Mouse (Mus musculus): ENCODE data around the gene Eloa. TPM values are rescaled to one million over a fixed set of nuclear protein-coding genes. Genes with fewer than 3 reads are reported as not detected.

The Eloa gene
- polyA plus RNA-seq, 1 experiment from 2014 or later, result 38.2 TPM

DNA sequence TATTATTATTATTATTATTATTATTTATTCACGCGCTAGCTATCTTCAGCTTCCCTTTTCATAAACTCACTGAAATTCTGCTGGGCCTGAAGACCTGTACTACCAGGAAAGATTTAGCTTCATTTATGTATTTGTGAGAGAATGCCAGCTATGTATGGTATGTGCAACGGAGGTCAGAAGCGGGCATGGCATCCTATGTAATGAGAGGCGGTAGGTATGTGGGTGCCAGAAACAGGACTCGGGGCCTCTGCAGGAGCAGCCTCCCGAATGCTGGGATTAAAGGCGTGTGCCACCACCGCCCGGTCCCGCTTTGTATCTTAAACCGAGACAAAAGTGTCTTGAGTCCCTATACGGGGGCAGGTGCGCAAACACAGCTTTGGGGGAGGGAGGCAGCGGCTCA lies 58.6 kb downstream of the Eloa start:
- H3K4me1 ChIP-seq (replicated peaks; ENCODE audit: control insufficient read depth, insufficient read depth, low read length), result peaks cover 3% of the 10 kb centered on the region; the same call in 1 of the 2 replicates
- DNase-seq (ENCODE audit: low spot score), result no peak
- H3K9ac ChIP-seq (ENCODE audit: low read depth, low read length), result peak overlapping the region; percentile 89
- peak; percentile 15; the same call in 1 of the 2 replicates for ATAC-seq (ENCODE audit: low FRiP score)
- 6% methylated on average over 15 of the region's 15 CpGs for WGBS
- no peaks in the 10 kb centered on the region for H3K27me3 ChIP-seq (ENCODE audit: control insufficient read depth, insufficient read depth, low read length)
- H3K36me3 ChIP-seq (ENCODE audit: control insufficient read depth, insufficient read depth, low read length), result peaks cover 6% of the 10 kb centered on the region; the same call in 1 of the 2 replicates
- peak overlapping the region; percentile 73 for H3K4me3 ChIP-seq (ENCODE audit: low read depth, low read length)
- no peaks in the 10 kb centered on the region for H3K9me3 ChIP-seq (ENCODE audit: control insufficient read depth, low read length)
- H3K4me2 ChIP-seq (replicated peaks; ENCODE audit: low read depth, low read length), result peak overlapping the region; percentile 94
- peak overlapping the region; percentile 70 for H3K27ac ChIP-seq (ENCODE audit: low read depth, low read length)

DNA sequence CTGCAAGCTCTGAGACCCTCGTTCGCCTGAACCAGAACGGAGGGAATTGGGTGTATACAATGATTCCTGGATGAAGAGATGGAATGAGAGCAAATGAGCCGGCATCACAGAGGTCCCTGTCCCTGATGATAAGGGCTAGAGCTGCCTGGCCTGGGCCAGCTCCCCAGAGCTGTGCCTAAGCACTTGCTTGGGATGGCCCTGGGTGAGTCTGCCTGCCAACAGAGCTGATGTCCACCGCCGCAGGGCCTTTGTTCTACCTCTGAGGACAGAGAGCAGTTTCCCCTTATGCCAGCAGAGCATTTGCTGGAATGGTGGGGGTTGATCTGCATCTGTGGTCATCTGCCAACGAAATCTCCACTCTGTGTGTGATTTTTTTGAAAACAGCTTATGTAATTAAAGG lies 59.4 kb downstream of the Eloa start:
- 85% methylated on average over 7 of the region's 7 CpGs for WGBS
- H3K4me2 ChIP-seq (replicated peaks; ENCODE audit: low read depth, low read length), result no peak overlapping the region
- H3K4me1 ChIP-seq (replicated peaks; ENCODE audit: control insufficient read depth, insufficient read depth, low read length), result peaks cover 3% of the 10 kb centered on the region; the same call in 1 of the 2 replicates
- H3K36me3 ChIP-seq (ENCODE audit: control insufficient read depth, insufficient read depth, low read length), result peaks cover 2% of the 10 kb centered on the region; the same call in 1 of the 2 replicates
- H3K9me3 ChIP-seq (ENCODE audit: control insufficient read depth, low read length), result no peaks in the 10 kb centered on the region
- no peak overlapping the region for H3K9ac ChIP-seq (ENCODE audit: low read depth, low read length)
- H3K27ac ChIP-seq (ENCODE audit: low read depth, low read length), result no peak overlapping the region
- no peak overlapping the region for H3K4me3 ChIP-seq (ENCODE audit: low read depth, low read length)
- DNase-seq (ENCODE audit: low spot score), result no peak
- no peak for ATAC-seq (ENCODE audit: low FRiP score)
- H3K27me3 ChIP-seq (ENCODE audit: control insufficient read depth, insufficient read depth, low read length), result no peaks in the 10 kb centered on the region

DNA sequence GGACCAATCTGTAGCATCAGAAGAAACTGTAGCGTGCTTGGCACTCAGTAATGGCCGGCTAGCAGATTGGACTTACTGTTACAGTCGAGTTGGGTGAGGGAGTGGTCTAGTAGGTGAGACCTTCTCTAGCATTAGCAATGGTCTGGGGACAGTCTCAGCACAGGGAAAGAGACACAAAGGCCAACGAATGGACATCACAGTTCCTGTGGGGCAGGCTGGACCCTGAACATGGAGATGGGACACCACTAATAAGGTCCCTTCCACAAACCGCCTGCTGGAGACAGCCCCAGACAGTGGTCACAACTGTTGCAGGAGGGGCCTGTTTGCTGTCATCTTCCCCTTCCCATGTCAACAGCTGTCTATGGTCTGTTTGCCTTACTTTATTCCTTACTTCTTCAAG lies 59.9 kb downstream of the Eloa start:
- no peak for DNase-seq (ENCODE audit: low spot score)
- Histone ChIP-seq H3K4me3 (ENCODE audit: low read depth, low read length) (no peak overlapping the region), H3K9me3 (ENCODE audit: control insufficient read depth, low read length) (no peaks in the 10 kb centered on the region), H3K27me3 (ENCODE audit: control insufficient read depth, insufficient read depth, low read length) (no peaks in the 10 kb centered on the region), H3K4me1 (replicated peaks; ENCODE audit: control insufficient read depth, insufficient read depth, low read length) (peaks cover 3% of the 10 kb centered on the region; the same call in 1 of the 2 replicates), H3K9ac (ENCODE audit: low read depth, low read length) (no peak overlapping the region), H3K27ac (ENCODE audit: low read depth, low read length) (no peak overlapping the region), H3K4me2 (replicated peaks; ENCODE audit: low read depth, low read length) (no peak overlapping the region), H3K36me3 (ENCODE audit: control insufficient read depth, insufficient read depth, low read length) (no peaks in the 10 kb centered on the region)
- 83% methylated on average over 5 of the region's 5 CpGs for WGBS
- ATAC-seq (ENCODE audit: low FRiP score), result no peak

DNA sequence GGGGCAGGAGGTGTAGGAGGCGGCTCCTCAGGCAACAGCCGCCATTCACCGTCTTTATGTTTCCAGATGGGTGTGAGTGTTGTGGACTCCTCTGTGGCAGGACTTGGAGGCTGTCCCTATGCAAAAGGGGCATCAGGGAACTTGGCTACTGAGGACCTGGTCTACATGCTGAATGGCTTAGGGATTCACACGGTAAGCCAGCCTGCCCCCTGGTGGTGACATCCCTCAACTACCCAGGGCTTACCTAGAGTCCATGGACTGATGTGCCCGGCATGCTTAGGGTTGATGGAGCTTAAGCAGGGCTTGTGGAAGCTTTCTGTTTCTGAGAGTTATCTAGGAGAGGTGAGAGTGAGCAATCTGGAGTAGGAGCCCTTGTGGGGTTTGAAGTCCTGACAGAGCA lies 60.8 kb downstream of the Eloa start:
- 0 out of 2 replicates have a peak, but pooled peaks have one; percentile 25 for ATAC-seq (ENCODE audit: low FRiP score)
- 26% methylated on average over 5 of the region's 5 CpGs for WGBS

DNA sequence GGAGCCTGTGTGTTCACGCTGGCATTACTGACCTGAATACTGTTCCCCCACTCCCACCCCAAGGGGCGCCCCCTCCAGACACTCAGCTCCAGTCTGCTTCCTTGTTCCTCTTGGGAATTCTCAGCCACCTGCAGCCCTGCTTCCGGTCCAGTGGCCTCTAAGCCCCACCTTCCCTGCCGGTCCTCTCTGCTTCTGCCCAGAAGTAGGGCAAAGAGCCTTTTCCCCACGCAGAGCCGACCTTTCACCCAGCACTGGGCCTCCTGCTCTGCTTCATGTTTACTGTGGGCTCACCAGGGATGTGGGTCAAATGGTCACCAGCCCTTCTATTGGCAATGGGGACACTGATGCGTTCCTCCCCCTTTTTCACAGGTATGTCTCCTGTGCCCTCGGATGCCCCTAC lies 63.2 kb downstream of the Eloa start:
- H3K27ac ChIP-seq (ENCODE audit: low read depth, low read length), result no peak overlapping the region
- ATAC-seq (ENCODE audit: low FRiP score) (no peak), DNase-seq (ENCODE audit: low spot score) (no peak)
- no peaks in the 10 kb centered on the region for H3K9me3 ChIP-seq (ENCODE audit: control insufficient read depth, low read length)
- 67% methylated on average over 8 of the region's 8 CpGs for WGBS
- H3K27me3 ChIP-seq (ENCODE audit: control insufficient read depth, insufficient read depth, low read length), result no peaks in the 10 kb centered on the region
- H3K4me2 ChIP-seq (replicated peaks; ENCODE audit: low read depth, low read length), result no peak overlapping the region
- no peak overlapping the region for H3K9ac ChIP-seq (ENCODE audit: low read depth, low read length)
- no peaks in the 10 kb centered on the region for H3K4me1 ChIP-seq (replicated peaks; ENCODE audit: control insufficient read depth, insufficient read depth, low read length)
- H3K36me3 ChIP-seq (ENCODE audit: control insufficient read depth, insufficient read depth, low read length), result no peaks in the 10 kb centered on the region
- no peak overlapping the region for H3K4me3 ChIP-seq (ENCODE audit: low read depth, low read length)

More for the DNA sequence above, 60.8 kb downstream of the Eloa start:
- H3K4me2 ChIP-seq (replicated peaks; ENCODE audit: low read depth, low read length), result no peak overlapping the region
- peaks cover 3% of the 10 kb centered on the region; the same call in 1 of the 2 replicates for H3K4me1 ChIP-seq (replicated peaks; ENCODE audit: control insufficient read depth, insufficient read depth, low read length)
- H3K4me3 ChIP-seq (ENCODE audit: low read depth, low read length), result no peak overlapping the region
- H3K9me3 ChIP-seq (ENCODE audit: control insufficient read depth, low read length), result no peaks in the 10 kb centered on the region
- no peaks in the 10 kb centered on the region for H3K36me3 ChIP-seq (ENCODE audit: control insufficient read depth, insufficient read depth, low read length)
- DNase-seq (ENCODE audit: low spot score), result peak; percentile 92
- no peaks in the 10 kb centered on the region for H3K27me3 ChIP-seq (ENCODE audit: control insufficient read depth, insufficient read depth, low read length)
- no peak overlapping the region for H3K9ac ChIP-seq (ENCODE audit: low read depth, low read length)
- H3K27ac ChIP-seq (ENCODE audit: low read depth, low read length), result no peak overlapping the region

DNA sequence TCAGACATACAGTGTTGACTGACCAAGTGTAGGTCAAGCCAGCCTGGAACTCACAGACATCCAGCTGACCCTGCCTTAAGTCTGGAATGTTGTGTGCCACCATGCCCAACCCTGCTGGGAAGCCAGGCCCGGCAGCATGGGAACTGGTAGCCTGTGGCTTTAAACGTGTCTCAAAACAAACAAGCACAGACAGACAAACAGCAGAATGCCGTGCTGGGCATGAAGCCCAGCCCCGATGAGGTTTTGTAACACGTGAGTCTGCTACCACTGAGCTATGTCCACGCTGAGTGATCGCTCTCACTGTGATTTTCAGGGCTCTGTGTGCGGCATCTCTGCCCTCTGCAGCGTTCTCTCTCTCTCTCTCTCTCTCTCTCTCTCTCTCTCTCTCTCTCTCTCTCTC lies 65.7 kb downstream of the Eloa start:
- H3K36me3 ChIP-seq (ENCODE audit: control insufficient read depth, insufficient read depth, low read length), result no peaks in the 10 kb centered on the region; the same call in 1 of the 2 replicates
- no peaks in the 10 kb centered on the region for H3K9me3 ChIP-seq (ENCODE audit: control insufficient read depth, low read length)
- H3K9ac ChIP-seq (ENCODE audit: low read depth, low read length), result no peak overlapping the region
- H3K4me3 ChIP-seq (ENCODE audit: low read depth, low read length), result no peak overlapping the region
- 87% methylated on average over 9 of the region's 9 CpGs for WGBS
- no peak for DNase-seq (ENCODE audit: low spot score)
- ATAC-seq (ENCODE audit: low FRiP score), result no peak
- no peaks in the 10 kb centered on the region for H3K4me1 ChIP-seq (replicated peaks; ENCODE audit: control insufficient read depth, insufficient read depth, low read length)
- H3K4me2 ChIP-seq (replicated peaks; ENCODE audit: low read depth, low read length), result no peak overlapping the region
- H3K27me3 ChIP-seq (ENCODE audit: control insufficient read depth, insufficient read depth, low read length), result no peaks in the 10 kb centered on the region
- H3K27ac ChIP-seq (ENCODE audit: low read depth, low read length), result no peak overlapping the region

DNA sequence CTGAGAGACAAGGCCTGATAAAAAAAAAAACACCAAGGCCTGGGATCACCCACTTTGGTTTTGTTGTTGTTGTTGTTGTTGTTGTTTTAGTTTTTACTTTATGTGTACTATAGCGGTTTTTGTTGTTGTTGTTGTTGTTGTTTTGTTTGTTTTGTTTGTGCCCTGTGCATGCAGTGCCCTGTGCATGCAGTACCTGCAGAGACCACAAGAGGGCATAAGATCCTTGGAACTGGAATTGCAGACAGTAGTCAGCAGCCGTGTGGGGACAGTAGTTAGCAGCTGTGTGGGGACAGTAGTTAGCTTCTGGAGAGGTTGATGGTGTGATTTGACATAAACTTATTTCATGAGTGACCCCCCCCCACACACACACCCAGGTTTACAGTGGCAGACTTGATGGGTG lies 67.3 kb downstream of the Eloa start:
- WGBS, result 22% methylated on average over 2 of the region's 2 CpGs
- H3K4me2 ChIP-seq (replicated peaks; ENCODE audit: low read depth, low read length), result no peak overlapping the region
- H3K9ac ChIP-seq (ENCODE audit: low read depth, low read length), result no peak overlapping the region

More for the DNA sequence above, 67.3 kb downstream of the Eloa start:
- ATAC-seq (ENCODE audit: low FRiP score) (peak; percentile 69), DNase-seq (ENCODE audit: low spot score) (peak; percentile 88)
- H3K27me3 ChIP-seq (ENCODE audit: control insufficient read depth, insufficient read depth, low read length), result no peaks in the 10 kb centered on the region
- H3K36me3 ChIP-seq (ENCODE audit: control insufficient read depth, insufficient read depth, low read length), result no peaks in the 10 kb centered on the region; the same call in 1 of the 2 replicates
- no peaks in the 10 kb centered on the region for H3K4me1 ChIP-seq (replicated peaks; ENCODE audit: control insufficient read depth, insufficient read depth, low read length)
- H3K27ac ChIP-seq (ENCODE audit: low read depth, low read length), result no peak overlapping the region
- H3K9me3 ChIP-seq (ENCODE audit: control insufficient read depth, low read length), result no peaks in the 10 kb centered on the region
- no peak overlapping the region for H3K4me3 ChIP-seq (ENCODE audit: low read depth, low read length)

Other genes with a start within 250 kb of the Eloa start
- 390 and 420 TPM in 2 replicates for gene Srsf10, start 166.0 kb downstream of the Eloa start, polyA plus RNA-seq (2014; fragmentation: Nextera tagmentation; extraction: Ambion mirVana)
- gene Pnrc2, start 147.9 kb downstream of the Eloa start, polyA plus RNA-seq (2014; fragmentation: Nextera tagmentation; extraction: Ambion mirVana), result 213 and 226 TPM in 2 replicates
- gene Cnr2, start 126.4 kb downstream of the Eloa start, polyA plus RNA-seq (2014; fragmentation: Nextera tagmentation; extraction: Ambion mirVana), result 0.08 and 0.47 TPM in 2 replicates
- gene Fuca1, start 101.0 kb downstream of the Eloa start, polyA plus RNA-seq (2014; fragmentation: Nextera tagmentation; extraction: Ambion mirVana), result 44.5 and 50.4 TPM in 2 replicates
- gene Hmgcl, start 75.3 kb downstream of the Eloa start, polyA plus RNA-seq (2014; fragmentation: Nextera tagmentation; extraction: Ambion mirVana), result 54.0 and 60.7 TPM in 2 replicates
- gene Gale, start 58.0 kb downstream of the Eloa start, polyA plus RNA-seq (2014; fragmentation: Nextera tagmentation; extraction: Ambion mirVana), result 27.9 and 28.1 TPM in 2 replicates
- gene Lypla2, start 49.1 kb downstream of the Eloa start, polyA plus RNA-seq (2014; fragmentation: Nextera tagmentation; extraction: Ambion mirVana), result 143 and 150 TPM in 2 replicates
- 60.6 and 62.5 TPM in 2 replicates for gene Pithd1, start 34.5 kb downstream of the Eloa start, polyA plus RNA-seq (2014; fragmentation: Nextera tagmentation; extraction: Ambion mirVana)
- 350 and 354 TPM in 2 replicates for gene Rpl11, start 31.7 kb upstream of the Eloa start, polyA plus RNA-seq (2014; fragmentation: Nextera tagmentation; extraction: Ambion mirVana)
- 453 and 482 TPM in 2 replicates for gene Id3, start 121.7 kb upstream of the Eloa start, polyA plus RNA-seq (2014; fragmentation: Nextera tagmentation; extraction: Ambion mirVana)
- gene E2f2, start 150.6 kb upstream of the Eloa start, polyA plus RNA-seq (2014; fragmentation: Nextera tagmentation; extraction: Ambion mirVana), result 5.5 and 6.2 TPM in 2 replicates
- gene Asap3, start 184.6 kb upstream of the Eloa start, polyA plus RNA-seq (2014; fragmentation: Nextera tagmentation; extraction: Ambion mirVana), result 2.5 and 3.3 TPM in 2 replicates
- gene Tcea3, start 226.0 kb upstream of the Eloa start, polyA plus RNA-seq (2014; fragmentation: Nextera tagmentation; extraction: Ambion mirVana), result 3.1 and 5.2 TPM in 2 replicates